Mouse (Mus musculus) adrenal gland, adult 18-20 months (tissue): Measurements from ENCODE around the gene Plekhh1. TPM values are rescaled to one million over a fixed set of nuclear protein-coding genes. Genes with fewer than 3 reads are reported as not detected.

Source experiments
- DNase-seq, 2 experiments: peaks; one replicate each; pipeline ENCODE4 v3.0.0; 2021 to 2022; ENCODE audit warnings: low spot score in 2 of 2
- total RNA-seq, 2 experiments: library from RNA; stranded (reverse); gene quantifications; 1 replicate in 1 of 2; 2 replicates in 1 of 2; pipeline ENCODE4 v1.2.3; 2021

Gene Plekhh1
- total RNA-seq, 2 experiments from 2014 or later, result 1.9 to 3.6 TPM

GRCm38 (mm10) chr12:79069187-79069608 lies 40.2 kb downstream of the Plekhh1 start:
- DNase-seq, result no peak

- no peak for DNase-seq
Observed at GRCm38 (mm10) chr12:79069916-79070315, 41.0 kb downstream of the Plekhh1 start.

- no peak for DNase-seq
Observed at GRCm38 (mm10) chr12:79070736-79071333, 41.9 kb downstream of the Plekhh1 start.

- DNase-seq, result no peak
Observed at GRCm38 (mm10) chr12:79072576-79072975, 43.6 kb downstream of the Plekhh1 start.

GRCm38 (mm10) chr12:79073362-79073761 lies 44.4 kb downstream of the Plekhh1 start:
- DNase-seq, result no peak

- peak; percentile 72 to 73 for DNase-seq
Observed at GRCm38 (mm10) chr12:79089182-79089812, 60.3 kb downstream of the Plekhh1 start, which contains the start of gene Pigh. Pigh (minus strand) TSS chr12:79089651.

GRCm38 (mm10) chr12:79092569-79092968 lies 63.6 kb downstream of the Plekhh1 start:
- DNase-seq, result peak; percentile 60 to 75

- DNase-seq, result peak in 1 of 2 experiments; percentile 5
Observed at GRCm38 (mm10) chr12:79097106-79097752, 68.3 kb downstream of the Plekhh1 start.

GRCm38 (mm10) chr12:79103773-79104172 lies 74.8 kb downstream of the Plekhh1 start:
- no peak for DNase-seq

- no peak for DNase-seq
Observed at GRCm38 (mm10) chr12:79104544-79104943, 75.6 kb downstream of the Plekhh1 start.

GRCm38 (mm10) chr12:79105312-79105711 lies 76.3 kb downstream of the Plekhh1 start:
- DNase-seq, result no peak

GRCm38 (mm10) chr12:79118991-79119390 lies 90.0 kb downstream of the Plekhh1 start:
- DNase-seq, result no peak

- DNase-seq, result no peak
Observed at GRCm38 (mm10) chr12:79122820-79123219, 93.9 kb downstream of the Plekhh1 start.

GRCm38 (mm10) chr12:79130299-79131177 lies 101.6 kb downstream of the Plekhh1 start, which contains the start of gene Arg2:
Arg2 (plus strand) TSS chr12:79130777.
- DNase-seq, result peak; percentile 52 to 57

Other genes starting within 250 kb of the Plekhh1 start
- gene Atp6v1d, start 167.5 kb upstream of the Plekhh1 start, total RNA-seq, result 10 to 100 TPM; 74.6 to 75.0 TPM
- gene Eif2s1, start 167.3 kb upstream of the Plekhh1 start, total RNA-seq, result 10 to 100 TPM; 81.9 to 83.3 TPM
- under 1 TPM in 1 of 2 experiments, not detected in 1; 0.26 TPM for gene Plek2, start 122.2 kb upstream of the Plekhh1 start, total RNA-seq
- 10 to 100 TPM in 1 of 2 experiments, 1 to 10 TPM in 1; 6.2 to 10.3 TPM for gene Tmem229b, start 21.5 kb upstream of the Plekhh1 start, total RNA-seq
- gene Pigh, start 60.5 kb downstream of the Plekhh1 start, total RNA-seq, result 1 to 10 TPM; 7.5 to 9.6 TPM
- under 1 TPM; 0.48 to 0.50 TPM for gene Arg2, start 101.6 kb downstream of the Plekhh1 start, total RNA-seq
- gene Vti1b, start 143.5 kb downstream of the Plekhh1 start, total RNA-seq, result 100 to 1,000 TPM; 121 to 131 TPM
- gene Rdh11, start 163.1 kb downstream of the Plekhh1 start, total RNA-seq, result 10 to 100 TPM; 18.6 to 20.2 TPM
- under 1 TPM; 0.53 to 0.64 TPM for gene Rdh12, start 179.8 kb downstream of the Plekhh1 start, total RNA-seq